Mouse (Mus musculus): ENCODE measurements at regions not wholly inside any gene's neighbourhood (a gene's known extent, or its start where the extent isn't known, plus 50 kb on each side); places are given as distances from the start of the nearest gene placed in this dataset.

GRCm38 (mm10) chr13:16100253-16100652 is 88.6 kb downstream of the Inhba start:
- ATAC-seq: no peak

- ATAC-seq: no peak
These were observed 103.2 kb downstream of the Inhba start for GRCm38 (mm10) chr13:16114837-16115236.

DNA sequence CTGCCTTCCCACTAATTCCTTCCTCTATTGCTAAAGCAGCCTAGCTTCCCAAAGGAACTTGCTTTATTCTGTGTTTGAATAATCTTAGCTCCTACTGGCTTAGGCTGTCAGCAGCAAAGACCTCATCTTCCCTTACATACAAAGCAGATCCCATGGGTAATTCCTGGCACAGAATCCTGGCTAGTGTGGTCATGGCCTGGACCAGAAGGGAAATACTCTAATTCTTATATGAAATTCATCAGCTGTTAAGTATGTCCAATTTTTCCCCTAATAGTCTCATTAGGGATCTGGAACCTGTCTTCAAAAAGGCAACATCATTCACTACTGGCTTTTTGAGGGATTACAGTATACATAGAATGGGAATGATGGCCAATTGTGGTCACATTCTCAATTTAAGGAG is 135.0 kb downstream of the Inhba start:
- ATAC-seq: no peak

DNA sequence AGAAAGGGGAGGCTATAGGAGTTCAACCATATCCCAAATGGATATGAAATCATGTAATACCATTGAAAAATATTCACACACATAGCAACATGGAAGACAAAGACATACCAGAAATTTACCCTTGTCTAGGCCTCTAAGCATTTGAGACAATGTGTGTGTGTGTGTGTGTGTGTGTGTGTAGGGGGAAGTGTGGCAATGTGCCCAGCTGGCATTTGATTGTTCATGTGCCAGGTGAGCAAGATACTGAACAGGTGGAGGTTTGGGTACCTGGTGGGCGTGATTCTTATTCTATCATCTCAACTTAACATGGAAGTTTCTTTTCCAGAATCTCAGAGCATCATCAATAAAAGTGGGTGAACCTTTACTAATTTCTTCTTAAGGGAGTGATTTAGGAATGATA is 143.3 kb downstream of the Inhba start:
- ATAC-seq: no peak

DNA sequence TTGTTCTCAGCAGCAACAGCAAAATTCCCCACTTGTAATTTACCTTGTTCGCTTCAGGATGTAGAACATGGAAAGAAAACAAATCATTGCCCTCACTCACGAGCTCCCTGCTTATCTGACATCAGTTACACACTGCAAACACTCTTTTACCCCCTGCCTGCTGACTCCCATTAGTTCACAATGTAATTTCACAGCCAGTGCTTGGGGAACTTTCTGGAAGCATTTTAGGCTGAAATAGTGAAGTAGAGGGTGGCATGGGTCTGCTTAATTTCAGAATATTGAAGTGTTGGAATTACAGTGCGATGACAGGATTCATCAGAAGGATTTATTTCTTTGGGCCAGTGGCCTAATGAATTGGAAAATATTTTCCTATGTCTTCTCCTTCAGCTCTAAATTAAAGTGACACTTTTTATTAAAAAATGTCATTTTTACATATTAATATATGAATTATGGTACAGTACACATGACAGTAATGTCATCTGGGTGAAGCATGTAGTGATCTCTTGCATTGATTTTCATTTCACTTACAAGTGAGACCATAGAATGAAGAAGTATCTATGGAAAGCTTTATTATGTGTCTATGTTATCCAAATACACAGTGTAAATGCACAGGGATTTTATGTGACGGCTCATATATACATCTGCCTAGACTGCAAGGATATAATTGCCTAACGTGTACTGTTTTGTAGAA is 153.7 kb downstream of the Inhba start:
- no peak for ATAC-seq

DNA sequence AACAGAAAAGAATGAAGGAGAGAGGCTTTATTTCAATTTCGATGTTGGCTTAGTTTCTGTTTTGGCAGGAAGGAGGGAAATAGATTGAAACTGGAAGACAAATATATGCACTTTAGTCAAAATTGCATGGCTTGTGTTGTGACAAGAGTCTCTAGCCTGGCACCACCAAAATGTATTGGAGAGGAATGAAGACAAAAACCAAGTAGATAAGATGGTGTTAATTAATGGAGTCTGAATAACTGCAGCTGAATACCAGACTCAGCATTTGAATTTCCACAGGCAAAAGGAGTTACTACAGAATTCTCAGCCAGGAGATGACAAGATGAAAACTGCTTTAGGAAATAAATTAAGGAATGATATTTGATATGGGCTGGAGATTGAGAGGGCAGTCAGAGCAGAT is 185.0 kb downstream of the Inhba start:
- no peak for ATAC-seq

DNA sequence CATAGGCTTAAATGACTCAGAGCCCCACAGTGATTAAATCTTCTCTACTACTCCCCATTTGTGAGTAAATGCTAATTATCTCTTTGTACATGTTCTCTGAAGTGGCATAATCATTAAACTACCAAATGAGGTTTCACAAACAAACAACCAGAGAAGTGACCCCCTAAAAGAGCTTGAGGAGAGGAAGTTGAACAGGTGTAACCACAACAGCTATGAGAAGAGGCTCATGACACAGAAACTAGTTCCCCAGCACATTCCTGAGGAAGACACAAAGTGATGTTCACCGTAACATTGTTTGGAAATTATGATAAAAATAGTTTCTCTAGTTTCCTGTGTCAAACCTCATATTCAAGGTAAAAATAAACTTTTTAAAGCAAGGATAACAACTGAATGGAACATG is 188.4 kb downstream of the Inhba start:
- ATAC-seq: no peak

DNA sequence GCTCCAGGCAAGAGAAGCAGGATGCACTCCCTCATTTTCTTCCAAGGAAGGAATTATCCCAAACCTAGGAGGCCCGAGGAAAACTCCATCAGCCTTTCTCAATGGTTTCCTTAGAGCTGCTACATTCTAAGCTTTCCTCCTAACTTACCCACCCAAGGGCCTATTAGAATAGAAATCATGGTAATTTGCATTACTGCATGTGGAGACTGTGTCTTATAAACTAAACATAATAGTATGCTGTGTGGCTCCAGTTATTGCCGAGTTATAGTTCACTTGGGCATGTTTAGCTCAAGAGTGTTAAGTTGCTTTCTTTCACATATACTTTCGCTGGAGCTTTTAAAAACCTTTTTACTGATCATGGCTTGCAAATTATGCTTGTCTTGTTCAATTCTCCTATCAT is 191.5 kb downstream of the Inhba start:
- no peak for ATAC-seq

GRCm38 (mm10) chr13:16204097-16204496 is 192.4 kb downstream of the Inhba start:
- ATAC-seq: no peak

- ATAC-seq: no peak
These were observed 199.8 kb downstream of the Inhba start for GRCm38 (mm10) chr13:16211482-16211881.

DNA sequence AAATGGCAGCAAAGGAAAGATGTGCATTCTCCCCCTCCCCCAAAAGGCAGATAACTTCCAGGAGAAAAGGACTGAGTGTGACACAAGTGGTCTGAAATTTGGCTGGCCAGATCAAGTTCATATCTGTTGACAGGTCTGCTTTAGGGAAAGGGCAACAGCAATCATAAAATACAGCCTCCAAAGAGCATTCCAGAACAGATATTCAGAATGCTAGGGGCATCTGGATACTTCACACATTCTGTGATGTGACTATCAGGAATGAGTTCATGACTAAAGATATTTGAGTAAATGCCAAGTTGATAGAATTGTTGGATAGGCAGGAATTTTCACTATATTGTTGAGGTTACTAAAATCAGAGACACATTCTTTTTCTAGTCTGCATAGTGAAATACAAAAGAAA is 208.2 kb downstream of the Inhba start:
- no peak for ATAC-seq

GRCm38 (mm10) chr13:16222942-16223600 is 211.4 kb downstream of the Inhba start:
- no peak for ATAC-seq

DNA sequence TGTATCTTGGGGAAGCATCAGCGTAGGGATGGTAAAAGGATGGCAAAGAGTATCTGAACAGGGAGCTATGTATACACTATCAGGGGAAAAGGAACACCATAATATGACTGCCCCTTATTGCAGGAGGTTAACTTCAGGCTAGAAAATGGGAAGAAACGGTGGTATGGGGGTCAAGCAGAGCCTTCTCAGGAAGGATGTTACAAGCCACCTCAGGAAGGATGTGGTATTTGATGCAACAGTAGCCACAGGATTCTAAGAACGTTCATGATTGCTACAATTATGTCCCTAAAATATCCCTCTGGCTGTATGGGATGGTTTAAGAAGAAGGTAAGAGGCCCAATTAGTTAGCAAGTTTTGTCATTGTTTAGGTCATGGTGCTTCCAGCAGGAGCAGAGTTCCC is 249.5 kb downstream of the Inhba start:
- no peak for ATAC-seq

GRCm38 (mm10) chr13:16279974-16280373 is 268.3 kb downstream of the Inhba start:
- ATAC-seq: no peak

DNA sequence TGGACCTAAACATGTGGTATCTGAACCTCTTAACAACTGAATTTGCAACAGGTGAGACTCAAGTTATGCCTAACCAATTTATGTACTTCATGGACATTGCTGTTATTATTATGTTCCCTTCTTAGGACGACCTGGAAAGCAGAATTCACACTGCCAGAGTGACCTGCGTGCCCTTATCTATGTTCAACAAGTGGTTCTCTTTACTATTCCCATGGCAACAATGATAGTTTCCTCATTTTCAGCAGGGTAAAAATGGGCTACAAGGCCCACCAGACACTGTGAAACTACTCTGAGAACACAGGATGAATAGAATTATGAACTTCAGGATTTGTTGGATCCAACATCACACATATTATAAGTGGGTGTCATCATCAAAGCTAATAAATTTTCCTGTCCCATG is 269.1 kb downstream of the Inhba start:
- ATAC-seq: no peak

GRCm38 (mm10) chr13:16281777-16282176 is 270.1 kb downstream of the Inhba start:
- ATAC-seq: no peak

DNA sequence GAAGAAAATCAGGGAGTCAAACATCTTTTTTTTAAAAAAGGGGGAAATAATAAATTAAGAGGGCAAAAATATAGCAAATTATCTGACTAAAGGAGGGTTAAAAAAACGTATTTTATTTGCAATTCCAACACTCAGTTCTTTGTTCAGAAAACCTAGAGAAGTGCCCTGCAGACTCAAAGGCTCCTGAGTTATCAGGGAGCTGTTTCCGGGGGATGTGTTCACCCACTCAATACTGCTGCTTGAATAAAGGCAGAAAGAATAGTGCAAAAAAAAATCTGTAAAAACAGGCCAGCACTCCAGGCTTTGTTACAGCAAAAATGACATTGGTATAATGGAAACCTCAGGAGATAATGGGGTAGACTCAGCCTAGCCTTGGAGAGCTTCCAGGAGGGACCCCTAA is 270.6 kb downstream of the Inhba start:
- ATAC-seq: no peak

DNA sequence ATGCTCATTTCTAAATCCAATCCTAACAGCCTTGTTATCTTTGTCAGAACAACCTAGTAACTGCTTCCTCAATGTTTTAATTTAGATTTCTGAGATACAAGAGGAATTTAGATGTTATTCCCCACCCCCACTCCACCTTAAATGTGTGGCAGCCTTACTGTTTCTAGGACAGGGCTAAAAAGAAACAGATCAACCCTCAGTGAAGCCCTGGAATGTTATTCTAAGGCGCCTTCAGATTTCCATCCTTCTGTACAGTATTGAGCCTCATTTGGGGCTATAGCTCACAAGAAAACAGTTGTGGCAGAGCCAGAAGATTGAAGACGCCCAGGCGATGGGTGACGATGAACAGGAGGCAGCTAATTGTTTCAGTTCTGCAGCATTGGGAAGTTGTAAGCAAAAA is 271.7 kb downstream of the Inhba start:
- ATAC-seq: no peak

- no peak for ATAC-seq
These were observed 278.0 kb downstream of the Inhba start for GRCm38 (mm10) chr13:16289633-16290032.

- ATAC-seq: no peak
These were observed 279.1 kb downstream of the Inhba start for GRCm38 (mm10) chr13:16290784-16291183.

GRCm38 (mm10) chr13:16291661-16292291 is 280.1 kb downstream of the Inhba start:
- ATAC-seq: no peak

GRCm38 (mm10) chr13:16299756-16300155 is 288.1 kb downstream of the Inhba start:
- no peak for ATAC-seq

GRCm38 (mm10) chr13:16314669-16315068 is 303.0 kb downstream of the Inhba start:
- ATAC-seq: no peak

GRCm38 (mm10) chr13:16315689-16316088 is 304.0 kb downstream of the Inhba start:
- ATAC-seq: no peak
